Mouse (Mus musculus) myocyte (in vitro differentiated cells): ENCODE measurements around the gene Angptl2. TPM values are rescaled to one million over a fixed set of nuclear protein-coding genes. Genes with fewer than 3 reads are reported as not detected.

Source experiments
- H3K27me3 ChIP-seq: one replicate; pipeline ENCODE4 v1.6.1; 2011; ENCODE audit not compliant: control insufficient read depth, insufficient read depth, insufficient read length
- H3K36me3 ChIP-seq: one replicate; pipeline ENCODE4 v1.6.1; 2011; ENCODE audit not compliant: control insufficient read depth, insufficient read depth
- H3K4me2 ChIP-seq: one replicate; pipeline ENCODE4 v1.6.1; 2011; ENCODE audit warnings: low read depth, control low read depth
- H3K4me3 ChIP-seq: one replicate; pipeline ENCODE4 v1.5.1; 2011; ENCODE audit warnings: mild to moderate bottlenecking, control low read depth, moderate library complexity
- H3K79me2 ChIP-seq: one replicate; pipeline ENCODE4 v1.6.1; 2011; ENCODE audit not compliant: control insufficient read depth, insufficient read depth
- H3ac ChIP-seq: one replicate; pipeline ENCODE4 v1.6.1; 2011; ENCODE audit not compliant: control insufficient read depth, insufficient read length
- CEBPB ChIP-seq: IDR thresholded peaks from 2 replicates; pipeline ENCODE4 v1.6.1; 2011; ENCODE audit warnings: mild to moderate bottlenecking, moderate library complexity; ENCODE audit not compliant: poor library complexity, insufficient read depth, severe bottlenecking
- E2F4 ChIP-seq: IDR thresholded peaks from one replicate; pipeline ENCODE4 v1.6.1; 2011; ENCODE audit warnings: mild to moderate bottlenecking, control low read depth, moderate library complexity; ENCODE audit not compliant: insufficient read depth
- MAX ChIP-seq: IDR thresholded peaks from one replicate; pipeline ENCODE4 v1.6.1; 2011; ENCODE audit warnings: low read depth, mild to moderate bottlenecking, control low read depth
- MYOD1 ChIP-seq, 3 experiments: IDR thresholded peaks; one replicate each; pipeline ENCODE4 v1.6.1; 2011; ENCODE audit warnings: control low read depth in 2 of 3, low read depth in 2 of 3, mild to moderate bottlenecking in 2 of 3, moderate library complexity in 1 of 3; ENCODE audit not compliant: insufficient read length in 2 of 3, control insufficient read depth in 1 of 3
- MYOG ChIP-seq, 3 experiments: IDR thresholded peaks; one replicate each; pipeline ENCODE4 v1.6.1; 2011; ENCODE audit warnings: control low read depth in 2 of 3, low read depth in 2 of 3, mild to moderate bottlenecking in 2 of 3; ENCODE audit not compliant: insufficient read length in 2 of 3, control insufficient read depth in 1 of 3, insufficient read depth in 1 of 3
- POLR2A ChIP-seq: IDR thresholded peaks from one replicate; pipeline ENCODE4 v1.6.1; 2011; ENCODE audit warnings: low read depth, mild to moderate bottlenecking, control low read depth, moderate library complexity; ENCODE audit not compliant: insufficient read length
- POLR2AphosphoS2 ChIP-seq: IDR thresholded peaks from one replicate; pipeline ENCODE4 v1.6.1; 2011; ENCODE audit warnings: low read depth, control low read depth; ENCODE audit not compliant: insufficient read length
- REST ChIP-seq: IDR thresholded peaks from one replicate; pipeline ENCODE4 v1.6.1; 2011; ENCODE audit warnings: mild to moderate bottlenecking, control low read depth, moderate library complexity; ENCODE audit not compliant: insufficient read depth, insufficient read length
- SRF ChIP-seq: IDR thresholded peaks from one replicate; pipeline ENCODE4 v1.6.1; 2011; ENCODE audit warnings: low read depth; ENCODE audit not compliant: control insufficient read depth, insufficient read length
- TCF12 ChIP-seq: IDR thresholded peaks from one replicate; pipeline ENCODE4 v1.6.1; 2011; ENCODE audit warnings: mild to moderate bottlenecking, control low read depth; ENCODE audit not compliant: poor library complexity, insufficient read depth, severe bottlenecking
- TCF3 ChIP-seq: IDR thresholded peaks from one replicate; pipeline ENCODE4 v1.6.1; 2011; ENCODE audit warnings: low read depth, control low read depth; ENCODE audit not compliant: insufficient read length
- USF1 ChIP-seq: IDR thresholded peaks from one replicate; pipeline ENCODE4 v1.6.1; 2011; ENCODE audit warnings: low read depth, mild to moderate bottlenecking, control low read depth, moderate library complexity
- polyA plus RNA-seq: library from polyadenylated mRNA; unstranded; fragments of >200 nt; fragmentation: generic; extraction: Trizol; gene quantifications from one replicate; pipeline ENCODE4 v1.2.1, GENCODE M21; 2012; ENCODE audit warnings: missing spikeins

The Angptl2 gene
- polyA plus RNA-seq, 1 experiment = 130 TPM

GRCm38 (mm10) chr2:33253572-33254190, 37.8 kb downstream of the Angptl2 start:
- H3K79me2 ChIP-seq = no peaks in the 10 kb centered on the region
- H3K4me3 ChIP-seq = no peak overlapping the region
- H3K27me3 ChIP-seq = no peaks in the 10 kb centered on the region
- H3K4me2 ChIP-seq = no peak overlapping the region
- H3K36me3 ChIP-seq = no peaks in the 10 kb centered on the region
- TF ChIP-seq POLR2AphosphoS2 (no peak), MYOG (IDR thresholded peaks at IDR 0.05; ENCODE audit: control insufficient read depth in 1 of 3, insufficient read depth in 1 of 3, insufficient read length in 2 of 3, low read depth in 2 of 3) (peak in 1 of 3 experiments; percentile 38)
- H3ac ChIP-seq = no peak overlapping the region

- Histone ChIP-seq H3K79me2 (no peaks in the 10 kb centered on the region), H3K36me3 (no peaks in the 10 kb centered on the region), H3ac (no peak overlapping the region), H3K4me2 (no peak overlapping the region), H3K4me3 (no peak overlapping the region), H3K27me3 (no peaks in the 10 kb centered on the region)
- TF ChIP-seq TCF12 = no peak
- TF ChIP-seq MYOD1 (IDR thresholded peaks at IDR 0.05; ENCODE audit: control insufficient read depth in 1 of 3, insufficient read length in 2 of 3, low read depth in 2 of 3) = no peak
- TF ChIP-seq E2F4 = no peak
- TF ChIP-seq POLR2A = no peak
- no peak for TF ChIP-seq CEBPB
- no peak for TF ChIP-seq MAX
Measured at GRCm38 (mm10) chr2:33254318-33254985, 38.6 kb downstream of the Angptl2 start.

GRCm38 (mm10) chr2:33256769-33257537, 41.1 kb downstream of the Angptl2 start:
- H3K27me3 ChIP-seq = no peaks in the 10 kb centered on the region
- no peak overlapping the region for H3K4me2 ChIP-seq
- TF ChIP-seq REST (no peak), E2F4 (no peak), SRF (no peak), MAX (no peak), TCF3 (no peak), POLR2AphosphoS2 (no peak), POLR2A (no peak), MYOD1 (IDR thresholded peaks at IDR 0.05; ENCODE audit: control insufficient read depth in 1 of 3, insufficient read length in 2 of 3, low read depth in 2 of 3) (no peak), USF1 (no peak), MYOG (IDR thresholded peaks at IDR 0.05; ENCODE audit: control insufficient read depth in 1 of 3, insufficient read depth in 1 of 3, insufficient read length in 2 of 3, low read depth in 2 of 3) (no peak)
- no peaks in the 10 kb centered on the region for H3K36me3 ChIP-seq
- H3ac ChIP-seq = no peak overlapping the region
- H3K4me3 ChIP-seq = no peak overlapping the region
- no peaks in the 10 kb centered on the region for H3K79me2 ChIP-seq

- Histone ChIP-seq H3ac (no peak overlapping the region), H3K4me3 (no peak overlapping the region), H3K36me3 (no peaks in the 10 kb centered on the region), H3K27me3 (no peaks in the 10 kb centered on the region), H3K4me2 (no peak overlapping the region), H3K79me2 (no peaks in the 10 kb centered on the region)
- no peak for TF ChIP-seq SRF
- no peak for TF ChIP-seq POLR2A
- TF ChIP-seq E2F4 = no peak
- no peak for TF ChIP-seq MYOD1 (IDR thresholded peaks at IDR 0.05; ENCODE audit: control insufficient read depth in 1 of 3, insufficient read length in 2 of 3, low read depth in 2 of 3)
- no peak for TF ChIP-seq CEBPB
- TF ChIP-seq POLR2AphosphoS2 = no peak
- TF ChIP-seq TCF12 = no peak
- TF ChIP-seq MAX = no peak
- no peak for TF ChIP-seq TCF3
- no peak for TF ChIP-seq USF1
- no peak for TF ChIP-seq REST
Measured at GRCm38 (mm10) chr2:33260772-33261171, 44.9 kb downstream of the Angptl2 start.

GRCm38 (mm10) chr2:33261475-33261874, 45.6 kb downstream of the Angptl2 start:
- Histone ChIP-seq H3K36me3 (no peaks in the 10 kb centered on the region), H3K79me2 (no peaks in the 10 kb centered on the region), H3ac (no peak overlapping the region), H3K27me3 (no peaks in the 10 kb centered on the region), H3K4me3 (no peak overlapping the region), H3K4me2 (no peak overlapping the region)
- TF ChIP-seq MYOD1 (IDR thresholded peaks at IDR 0.05; ENCODE audit: control insufficient read depth in 1 of 3, insufficient read length in 2 of 3, low read depth in 2 of 3) = no peak
- no peak for TF ChIP-seq SRF
- no peak for TF ChIP-seq POLR2AphosphoS2
- no peak for TF ChIP-seq TCF3
- TF ChIP-seq CEBPB = no peak
- no peak for TF ChIP-seq TCF12
- TF ChIP-seq POLR2A = no peak
- TF ChIP-seq MYOG (IDR thresholded peaks at IDR 0.05; ENCODE audit: control insufficient read depth in 1 of 3, insufficient read depth in 1 of 3, insufficient read length in 2 of 3, low read depth in 2 of 3) = no peak
- no peak for TF ChIP-seq MAX
- TF ChIP-seq USF1 = no peak
- TF ChIP-seq REST = no peak
- no peak for TF ChIP-seq E2F4
